Mouse (Mus musculus): ENCODE data around the gene Cyp2d10. TPM values are rescaled to one million over a fixed set of nuclear protein-coding genes. Genes with fewer than 3 reads are reported as not detected.

The Cyp2d10 gene
- polyA plus RNA-seq, 1 experiment, result not detected

- H3K4me2 ChIP-seq (ENCODE audit: low read depth), result no peak overlapping the region
- no peak overlapping the region for H3ac ChIP-seq (ENCODE audit: control insufficient read depth, insufficient read length)
- H3K36me3 ChIP-seq (ENCODE audit: control insufficient read depth, insufficient read depth), result no peaks in the 10 kb centered on the region
- TF ChIP-seq MYOG (IDR thresholded peaks at IDR 0.05; ENCODE audit: control insufficient read depth in 1 of 3, insufficient read depth in 1 of 3, insufficient read length in 2 of 3, low read depth in 2 of 3) (no peak), USF1 (IDR thresholded peaks at IDR 0.05; ENCODE audit: low read depth) (no peak), TCF3 (IDR thresholded peaks at IDR 0.05; ENCODE audit: insufficient read length, low read depth) (no peak), TCF12 (IDR thresholded peaks at IDR 0.05; ENCODE audit: insufficient read depth, poor library complexity, severe bottlenecking) (no peak), POLR2A (IDR thresholded peaks at IDR 0.05; ENCODE audit: insufficient read length, low read depth) (no peak), MYOD1 (IDR thresholded peaks at IDR 0.05; ENCODE audit: control insufficient read depth in 1 of 3, insufficient read length in 2 of 3, low read depth in 2 of 3) (no peak), REST (IDR thresholded peaks at IDR 0.05; ENCODE audit: insufficient read depth, insufficient read length) (no peak), SRF (IDR thresholded peaks at IDR 0.05; ENCODE audit: control insufficient read depth, insufficient read length, low read depth) (no peak), E2F4 (IDR thresholded peaks at IDR 0.05; ENCODE audit: insufficient read depth) (no peak), CEBPB (IDR thresholded peaks at IDR 0.05; ENCODE audit: insufficient read depth, poor library complexity, severe bottlenecking) (no peak), MAX (IDR thresholded peaks at IDR 0.05; ENCODE audit: low read depth) (no peak), POLR2AphosphoS2 (IDR thresholded peaks at IDR 0.05; ENCODE audit: insufficient read length, low read depth) (no peak)
- no peaks in the 10 kb centered on the region for H3K27me3 ChIP-seq (ENCODE audit: control insufficient read depth, insufficient read depth, insufficient read length)
- no peaks in the 10 kb centered on the region for H3K79me2 ChIP-seq (ENCODE audit: control insufficient read depth, insufficient read depth)
- no peak overlapping the region for H3K4me3 ChIP-seq
Measured at GRCm38 (mm10) chr15:82434541-82434940, 27.5 kb upstream of the Cyp2d10 start.

DNA sequence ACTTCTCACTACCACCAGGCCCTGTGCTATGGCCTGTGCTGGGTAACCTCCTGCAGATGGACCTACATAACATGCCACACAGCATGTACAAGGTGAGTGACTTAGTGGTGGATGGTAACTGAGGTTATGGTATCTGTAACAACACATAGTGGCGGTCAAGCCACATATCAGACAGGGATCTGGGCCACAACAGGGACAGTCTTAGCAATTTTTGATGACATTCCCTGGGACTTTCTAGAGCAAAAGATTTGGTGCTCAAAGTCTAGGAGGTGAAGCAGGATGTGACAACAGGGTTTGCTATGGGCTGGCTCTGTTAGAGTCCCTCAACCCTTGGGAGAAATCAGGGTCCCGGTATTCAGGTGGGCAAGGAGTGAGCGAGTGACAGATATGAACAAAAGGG lies 26.6 kb upstream of the Cyp2d10 start:
- H3K36me3 ChIP-seq (ENCODE audit: control insufficient read depth, insufficient read depth), result no peaks in the 10 kb centered on the region
- H3K4me2 ChIP-seq (ENCODE audit: low read depth), result no peak overlapping the region
- no peaks in the 10 kb centered on the region for H3K79me2 ChIP-seq (ENCODE audit: control insufficient read depth, insufficient read depth)
- no peak overlapping the region for H3K4me3 ChIP-seq
- TF ChIP-seq CEBPB (IDR thresholded peaks at IDR 0.05; ENCODE audit: insufficient read depth, poor library complexity, severe bottlenecking), result no peak
- no peak for TF ChIP-seq TCF3 (IDR thresholded peaks at IDR 0.05; ENCODE audit: insufficient read length, low read depth)
- TF ChIP-seq MYOD1 (IDR thresholded peaks at IDR 0.05; ENCODE audit: control insufficient read depth in 1 of 3, insufficient read length in 2 of 3, low read depth in 2 of 3), result no peak
- TF ChIP-seq MAX (IDR thresholded peaks at IDR 0.05; ENCODE audit: low read depth), result no peak
- no peak for TF ChIP-seq POLR2AphosphoS2 (IDR thresholded peaks at IDR 0.05; ENCODE audit: insufficient read length, low read depth)
- TF ChIP-seq MYOG (IDR thresholded peaks at IDR 0.05; ENCODE audit: control insufficient read depth in 1 of 3, insufficient read depth in 1 of 3, insufficient read length in 2 of 3, low read depth in 2 of 3), result no peak
- TF ChIP-seq SRF (IDR thresholded peaks at IDR 0.05; ENCODE audit: control insufficient read depth, insufficient read length, low read depth), result no peak
- TF ChIP-seq USF1 (IDR thresholded peaks at IDR 0.05; ENCODE audit: low read depth), result no peak
- no peak for TF ChIP-seq TCF12 (IDR thresholded peaks at IDR 0.05; ENCODE audit: insufficient read depth, poor library complexity, severe bottlenecking)
- no peak for TF ChIP-seq POLR2A (IDR thresholded peaks at IDR 0.05; ENCODE audit: insufficient read length, low read depth)
- no peak for TF ChIP-seq E2F4 (IDR thresholded peaks at IDR 0.05; ENCODE audit: insufficient read depth)
- TF ChIP-seq REST (IDR thresholded peaks at IDR 0.05; ENCODE audit: insufficient read depth, insufficient read length), result no peak
- H3ac ChIP-seq (ENCODE audit: control insufficient read depth, insufficient read length), result no peak overlapping the region
- no peaks in the 10 kb centered on the region for H3K27me3 ChIP-seq (ENCODE audit: control insufficient read depth, insufficient read depth, insufficient read length)

DNA sequence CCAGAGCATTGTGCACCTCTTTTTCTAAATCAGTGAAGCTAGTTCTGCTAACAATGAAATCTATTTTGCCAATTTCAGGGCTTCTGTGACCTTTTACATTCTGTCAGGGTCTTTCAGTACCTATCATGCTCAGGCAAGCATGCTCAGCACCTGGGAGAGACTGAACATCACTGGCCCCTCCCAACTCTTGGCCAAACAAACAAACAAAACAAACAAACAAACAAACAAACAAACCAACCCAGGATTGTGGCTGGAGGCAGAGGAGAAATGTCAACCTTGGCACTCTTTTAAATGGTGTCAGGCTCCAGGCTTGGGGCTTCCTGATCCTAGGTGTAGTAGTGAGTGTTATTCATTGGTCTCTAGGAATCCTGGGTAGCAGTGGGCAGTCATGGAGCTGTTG lies 26.1 kb upstream of the Cyp2d10 start, which contains the start of gene Cyp2d9:
TSS of gene Cyp2d9 (plus strand) at position 301 of the 400 bp plus-strand sequence.
- H3K79me2 ChIP-seq (ENCODE audit: control insufficient read depth, insufficient read depth), result no peaks in the 10 kb centered on the region
- no peaks in the 10 kb centered on the region for H3K36me3 ChIP-seq (ENCODE audit: control insufficient read depth, insufficient read depth)
- no peak within 1 kb of the TSS for H3K4me3 ChIP-seq
- TF ChIP-seq E2F4 (IDR thresholded peaks at IDR 0.05; ENCODE audit: insufficient read depth), result no peak
- TF ChIP-seq TCF3 (IDR thresholded peaks at IDR 0.05; ENCODE audit: insufficient read length, low read depth), result no peak
- TF ChIP-seq TCF12 (IDR thresholded peaks at IDR 0.05; ENCODE audit: insufficient read depth, poor library complexity, severe bottlenecking), result no peak
- no peak for TF ChIP-seq MAX (IDR thresholded peaks at IDR 0.05; ENCODE audit: low read depth)
- no peak for TF ChIP-seq MYOG (IDR thresholded peaks at IDR 0.05; ENCODE audit: control insufficient read depth in 1 of 3, insufficient read depth in 1 of 3, insufficient read length in 2 of 3, low read depth in 2 of 3)
- TF ChIP-seq REST (IDR thresholded peaks at IDR 0.05; ENCODE audit: insufficient read depth, insufficient read length), result no peak
- no peak for TF ChIP-seq POLR2A (IDR thresholded peaks at IDR 0.05; ENCODE audit: insufficient read length, low read depth)
- TF ChIP-seq CEBPB (IDR thresholded peaks at IDR 0.05; ENCODE audit: insufficient read depth, poor library complexity, severe bottlenecking), result no peak
- no peak for TF ChIP-seq POLR2AphosphoS2 (IDR thresholded peaks at IDR 0.05; ENCODE audit: insufficient read length, low read depth)
- no peak for TF ChIP-seq USF1 (IDR thresholded peaks at IDR 0.05; ENCODE audit: low read depth)
- H3K27me3 ChIP-seq (ENCODE audit: control insufficient read depth, insufficient read depth, insufficient read length), result no peaks in the 10 kb centered on the region
- no peak within 1 kb of the TSS for H3K4me2 ChIP-seq (ENCODE audit: low read depth)
- no peak within 1 kb of the TSS for H3ac ChIP-seq (ENCODE audit: control insufficient read depth, insufficient read length)

DNA sequence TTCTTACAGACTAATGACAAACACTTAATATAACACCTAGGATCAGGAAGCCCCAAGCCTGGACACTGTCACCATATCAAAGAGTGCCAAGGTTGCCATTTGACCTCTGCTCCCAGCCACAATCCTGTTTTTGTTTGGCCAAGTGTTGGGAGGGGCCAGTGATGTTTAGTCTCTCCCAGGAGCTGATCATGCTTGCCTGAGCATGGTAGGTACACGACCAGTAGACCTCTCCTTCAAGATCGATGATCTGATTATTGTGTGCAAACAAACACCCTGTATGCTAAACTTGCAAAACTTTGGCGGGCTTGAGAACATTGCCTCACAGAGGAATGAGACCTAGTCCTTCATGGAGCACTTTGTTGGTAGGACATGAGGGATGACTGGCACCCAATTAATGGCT lies 16.5 kb upstream of the Cyp2d10 start:
- Histone ChIP-seq H3K27me3 (ENCODE audit: control insufficient read depth, insufficient read depth, insufficient read length) (no peaks in the 10 kb centered on the region), H3ac (ENCODE audit: control insufficient read depth, insufficient read length) (no peak overlapping the region), H3K79me2 (ENCODE audit: control insufficient read depth, insufficient read depth) (no peaks in the 10 kb centered on the region), H3K4me3 (no peak overlapping the region), H3K4me2 (ENCODE audit: low read depth) (no peak overlapping the region), H3K36me3 (ENCODE audit: control insufficient read depth, insufficient read depth) (no peaks in the 10 kb centered on the region)
- TF ChIP-seq REST (IDR thresholded peaks at IDR 0.05; ENCODE audit: insufficient read depth, insufficient read length) (no peak), TCF3 (IDR thresholded peaks at IDR 0.05; ENCODE audit: insufficient read length, low read depth) (no peak), MAX (IDR thresholded peaks at IDR 0.05; ENCODE audit: low read depth) (no peak), POLR2A (IDR thresholded peaks at IDR 0.05; ENCODE audit: insufficient read length, low read depth) (no peak), MYOD1 (IDR thresholded peaks at IDR 0.05; ENCODE audit: control insufficient read depth in 1 of 3, insufficient read length in 2 of 3, low read depth in 2 of 3) (no peak), USF1 (IDR thresholded peaks at IDR 0.05; ENCODE audit: low read depth) (no peak), SRF (IDR thresholded peaks at IDR 0.05; ENCODE audit: control insufficient read depth, insufficient read length, low read depth) (no peak), MYOG (IDR thresholded peaks at IDR 0.05; ENCODE audit: control insufficient read depth in 1 of 3, insufficient read depth in 1 of 3, insufficient read length in 2 of 3, low read depth in 2 of 3) (no peak), POLR2AphosphoS2 (IDR thresholded peaks at IDR 0.05; ENCODE audit: insufficient read length, low read depth) (no peak), TCF12 (IDR thresholded peaks at IDR 0.05; ENCODE audit: insufficient read depth, poor library complexity, severe bottlenecking) (no peak), CEBPB (IDR thresholded peaks at IDR 0.05; ENCODE audit: insufficient read depth, poor library complexity, severe bottlenecking) (no peak)
